Mouse (Mus musculus) neural tube, embryonic 11.5 days (tissue): ENCODE results near the gene Gm49380. TPM values are rescaled to one million over a fixed set of nuclear protein-coding genes. Genes with fewer than 3 reads are reported as not detected.
A peak's percentile ranks its signal among the peaks of the same experiment; 100 is the strongest.
"Not testable (repeated sequence)": the region's sequence is repeated elsewhere in the genome, so short reads cannot be mapped to it uniquely, and the experiment has no call there.

Experiments
- ATAC-seq: fragments of 200-750 bp; cut with Nextera tagmentation; 2 replicates; pipeline ENCODE4 v1.8.0; 2017; ENCODE audit warnings: moderate number of reproducible peaks, mild to moderate bottlenecking, moderate TSS enrichment, moderate library complexity; ENCODE audit not compliant: insufficient read depth, low FRiP score, low TSS enrichment
- DNase-seq: peaks from one replicate; pipeline ENCODE4 v3.0.0-alpha.2; 2015; ENCODE audit warnings: low spot score
- H3K27ac ChIP-seq: fragments of 300-500 bp; sonication (generic); 2 replicates; pipeline ENCODE4 v1.5.1; 2014; ENCODE audit warnings: low read depth, mild to moderate bottlenecking, low read length
- H3K27me3 ChIP-seq: fragments of 300-500 bp; sonication (generic); 2 replicates; pipeline ENCODE4 v1.6.1; 2014; ENCODE audit warnings: mild to moderate bottlenecking, low read length, mixed read lengths; ENCODE audit not compliant: control insufficient read depth, insufficient read depth
- H3K36me3 ChIP-seq: fragments of 300-500 bp; sonication (generic); 2 replicates; pipeline ENCODE4 v1.6.1; 2014; ENCODE audit warnings: mild to moderate bottlenecking, low read length, moderate library complexity, mixed read lengths; ENCODE audit not compliant: control insufficient read depth, insufficient read depth
- H3K4me1 ChIP-seq: fragments of 300-500 bp; sonication (generic); 2 replicates; pipeline ENCODE4 v1.6.1; 2014; ENCODE audit warnings: low read length, mixed read lengths; ENCODE audit not compliant: control insufficient read depth, insufficient read depth
- H3K4me2 ChIP-seq: fragments of 300-500 bp; sonication (generic); 2 replicates; pipeline ENCODE4 v1.6.1; 2014; ENCODE audit warnings: low read depth, mild to moderate bottlenecking, moderate library complexity
- H3K4me3 ChIP-seq: fragments of 300-500 bp; sonication (generic); 2 replicates; pipeline ENCODE4 v1.5.1; 2014; ENCODE audit warnings: low read depth, low read length
- H3K9ac ChIP-seq: fragments of 300-500 bp; sonication (generic); 2 replicates; pipeline ENCODE4 v1.6.1; 2014; ENCODE audit warnings: mild to moderate bottlenecking, low read length
- H3K9me3 ChIP-seq: fragments of 300-500 bp; sonication (generic); 2 replicates; pipeline ENCODE4 v1.6.1; 2016; ENCODE audit warnings: low read length; ENCODE audit not compliant: control insufficient read depth
- WGBS: fragments of 180-500 bp; shearing (Covaris S2); extraction: QIAGEN DNeasy Blood & Tissue Kit; methylation state at CpG from one replicate; pipeline ENCODE4 v1.1.7; 2014; 5-methylcytosine and 5-hydroxymethylcytosine counted together
- polyA plus RNA-seq: library from polyadenylated mRNA; unstranded; fragments of >200 nt; fragmentation: Nextera tagmentation; extraction: Ambion mirVana; gene quantifications from 2 replicates; pipeline ENCODE4 v1.2.1, GENCODE M21; 2014

Gene Gm49380
- polyA plus RNA-seq, 1 experiment from 2014 or later, result 0.95 TPM

- no peaks in the 10 kb centered on the region for H3K27me3 ChIP-seq
- H3K4me3 ChIP-seq, result no peak overlapping the region
- no peak overlapping the region for H3K9ac ChIP-seq
- no peaks in the 10 kb centered on the region for H3K9me3 ChIP-seq
- H3K36me3 ChIP-seq, result no peaks in the 10 kb centered on the region
- DNase-seq, result no peak
- no peak for ATAC-seq
- H3K4me2 ChIP-seq, result no peak overlapping the region
- 0 out of 2 replicates have a peak, but pooled peaks cover under 1% of the 10 kb centered on the region for H3K4me1 ChIP-seq
- H3K27ac ChIP-seq, result no peak overlapping the region
- WGBS, result 88% methylated on average over 9 of the region's 9 CpGs
These were observed 2.3 kb upstream of the Gm49380 start for GRCm38 (mm10) chr9:44115599-44115998.

GRCm38 (mm10) chr9:44114453-44114852, 1.2 kb upstream of the Gm49380 start:
- H3K27me3 ChIP-seq, result no peaks in the 10 kb centered on the region
- H3K4me1 ChIP-seq, result peaks cover 10% of the 10 kb centered on the region; the same call in 1 of the 2 replicates
- no peaks in the 10 kb centered on the region for H3K9me3 ChIP-seq
- no peaks in the 10 kb centered on the region for H3K36me3 ChIP-seq
- DNase-seq (no peak), ATAC-seq (no peak)
- no peak overlapping the region for H3K9ac ChIP-seq
- no peak overlapping the region for H3K27ac ChIP-seq
- H3K4me3 ChIP-seq, result no peak overlapping the region
- WGBS, result 90% methylated on average over 2 of the region's 2 CpGs
- no peak overlapping the region for H3K4me2 ChIP-seq

GRCm38 (mm10) chr9:44111909-44112308, 1.4 kb downstream of the Gm49380 start:
- not testable (repeated sequence) for ATAC-seq, DNase-seq, H3K36me3 ChIP-seq, H3K4me3 ChIP-seq, H3K27me3 ChIP-seq, H3K27ac ChIP-seq, H3K9me3 ChIP-seq, H3K9ac ChIP-seq
- 82% methylated on average over 9 of the region's 12 CpGs for WGBS
- peak overlapping the region; percentile 40; the same call in 1 of the 2 replicates for H3K4me2 ChIP-seq
- H3K4me1 ChIP-seq, result peaks cover 22% of the 10 kb centered on the region

GRCm38 (mm10) chr9:44109360-44110095, 3.8 kb downstream of the Gm49380 start:
- no peak overlapping the region for H3K4me3 ChIP-seq
- H3K27me3 ChIP-seq, result no peaks in the 10 kb centered on the region
- H3K9me3 ChIP-seq, result no peaks in the 10 kb centered on the region
- no peak for ATAC-seq
- H3K9ac ChIP-seq, result no peak overlapping the region
- peak; percentile 72 for DNase-seq
- 33% methylated on average over 9 of the region's 9 CpGs for WGBS
- peaks cover 22% of the 10 kb centered on the region for H3K4me1 ChIP-seq
- peak overlapping the region; percentile 22 for H3K4me2 ChIP-seq
- H3K27ac ChIP-seq, result no peak overlapping the region
- H3K36me3 ChIP-seq, result peaks cover 5% of the 10 kb centered on the region

GRCm38 (mm10) chr9:44108269-44109055, 4.8 kb downstream of the Gm49380 start:
- no peak for ATAC-seq
- Histone ChIP-seq H3K27me3 (no peaks in the 10 kb centered on the region), H3K4me3 (no peak overlapping the region), H3K9ac (no peak overlapping the region), H3K4me1 (peaks cover 22% of the 10 kb centered on the region), H3K4me2 (peak overlapping the region; percentile 22; the same call in 1 of the 2 replicates), H3K36me3 (peaks cover 7% of the 10 kb centered on the region), H3K27ac (no peak overlapping the region), H3K9me3 (no peaks in the 10 kb centered on the region)
- 83% methylated on average over 31 of the region's 31 CpGs for WGBS
- no peak for DNase-seq

GRCm38 (mm10) chr9:44107557-44108179, 5.6 kb downstream of the Gm49380 start:
- H3K9me3 ChIP-seq, result no peaks in the 10 kb centered on the region
- 38% methylated on average over 23 of the region's 25 CpGs for WGBS
- no peak overlapping the region for H3K4me3 ChIP-seq
- H3K27ac ChIP-seq, result no peak overlapping the region
- 0 out of 2 replicates have a peak overlapping the region, but pooled peaks have one; percentile 8 for H3K4me2 ChIP-seq
- peaks cover 7% of the 10 kb centered on the region for H3K36me3 ChIP-seq
- no peaks in the 10 kb centered on the region for H3K27me3 ChIP-seq
- H3K9ac ChIP-seq, result no peak overlapping the region
- DNase-seq, result peak; percentile 63
- ATAC-seq, result no peak
- H3K4me1 ChIP-seq, result peaks cover 22% of the 10 kb centered on the region

- DNase-seq (no peak), ATAC-seq (no peak)
- no peaks in the 10 kb centered on the region for H3K9me3 ChIP-seq
- peaks cover 7% of the 10 kb centered on the region for H3K36me3 ChIP-seq
- H3K4me2 ChIP-seq, result 0 out of 2 replicates have a peak within 1 kb of the TSS, but pooled peaks have one; percentile 8
- H3K9ac ChIP-seq, result peak within 1 kb of the TSS; percentile 4; the same call in 1 of the 2 replicates
- no peak within 1 kb of the TSS for H3K4me3 ChIP-seq
- H3K27ac ChIP-seq, result no peak within 1 kb of the TSS
- H3K27me3 ChIP-seq, result no peaks in the 10 kb centered on the region
- H3K4me1 ChIP-seq, result peaks cover 22% of the 10 kb centered on the region
- WGBS, result 46% methylated on average over 8 of the region's 8 CpGs
These were observed 6.2 kb downstream of the Gm49380 start, which contains the start of gene C1qtnf5 for GRCm38 (mm10) chr9:44107110-44107509. Gene C1qtnf5, plus strand, starts transcription at chr9:44107245.

GRCm38 (mm10) chr9:44106596-44106995, 6.7 kb downstream of the Gm49380 start:
- peaks cover 7% of the 10 kb centered on the region for H3K36me3 ChIP-seq
- no peak overlapping the region for H3K27ac ChIP-seq
- DNase-seq (no peak), ATAC-seq (no peak)
- no peak overlapping the region for H3K9ac ChIP-seq
- no peak overlapping the region for H3K4me3 ChIP-seq
- peaks cover 22% of the 10 kb centered on the region for H3K4me1 ChIP-seq
- H3K9me3 ChIP-seq, result no peaks in the 10 kb centered on the region
- H3K27me3 ChIP-seq, result no peaks in the 10 kb centered on the region
- H3K4me2 ChIP-seq, result no peak overlapping the region
- 82% methylated on average over 4 of the region's 4 CpGs for WGBS
